Mouse (Mus musculus) erythroblast, embryonic 14.5 days (primary cell): ENCODE data around the gene Sorcs2. TPM values are rescaled to one million over a fixed set of nuclear protein-coding genes. Genes with fewer than 3 reads are reported as not detected.

Source experiments
- H3K27me3 ChIP-seq: 2 replicates; pipeline ENCODE4 v1.6.1; 2012; ENCODE audit warnings: inconsistent platforms; ENCODE audit not compliant: control insufficient read depth
- H3K36me3 ChIP-seq: 2 replicates; pipeline ENCODE4 v1.6.1; 2012; ENCODE audit warnings: mild to moderate bottlenecking, inconsistent platforms; ENCODE audit not compliant: control insufficient read depth
- H3K4me1 ChIP-seq: 2 replicates; pipeline ENCODE4 v1.6.1; 2012; ENCODE audit warnings: inconsistent platforms; ENCODE audit not compliant: control insufficient read depth
- H3K4me3 ChIP-seq: replicated peaks from 2 replicates; pipeline ENCODE3; 2012; ENCODE audit warnings: moderate library complexity, mild to moderate bottlenecking, inconsistent platforms
- H3K9me3 ChIP-seq: 2 replicates; pipeline ENCODE4 v1.6.1; 2012; ENCODE audit warnings: low read length, inconsistent platforms, mixed read lengths; ENCODE audit not compliant: control insufficient read depth
- GATA1 ChIP-seq: IDR thresholded peaks from 2 replicates; pipeline ENCODE4 v1.6.1; 2012; ENCODE audit warnings: low read length, inconsistent platforms, mixed read lengths
- TAL1 ChIP-seq: IDR thresholded peaks from 3 replicates; pipeline ENCODE4 v1.6.1; 2012; ENCODE audit warnings: low read length, inconsistent platforms, mixed read lengths
- polyA plus RNA-seq: library from polyadenylated mRNA; stranded (reverse); fragments of >175 nt; gene quantifications from 2 replicates; pipeline ENCODE4 v1.2.3, GENCODE M21; 2012

Sorcs2 gene
- polyA plus RNA-seq, 1 experiment = not detected

- TF ChIP-seq GATA1 (no peak), TAL1 (no peak)
- H3K36me3 ChIP-seq = no peaks in the 10 kb centered on the region
Observed at GRCm38 (mm10) chr5:35981341-35981740, 416.6 kb downstream of the Sorcs2 start.

GRCm38 (mm10) chr5:35980542-35980941 lies 417.4 kb downstream of the Sorcs2 start:
- H3K4me3 ChIP-seq = no peak overlapping the region
- TF ChIP-seq TAL1 = no peak
- no peak for TF ChIP-seq GATA1
- no peaks in the 10 kb centered on the region for H3K36me3 ChIP-seq
- H3K9me3 ChIP-seq = no peaks in the 10 kb centered on the region
- H3K4me1 ChIP-seq = no peaks in the 10 kb centered on the region
- no peaks in the 10 kb centered on the region for H3K27me3 ChIP-seq

More at GRCm38 (mm10) chr5:35981341-35981740, 416.6 kb downstream of the Sorcs2 start:
- Histone ChIP-seq H3K4me3 (no peak overlapping the region), H3K4me1 (no peaks in the 10 kb centered on the region), H3K27me3 (no peaks in the 10 kb centered on the region), H3K9me3 (no peaks in the 10 kb centered on the region)

- no peak overlapping the region for H3K4me3 ChIP-seq
- H3K36me3 ChIP-seq = no peaks in the 10 kb centered on the region
- no peaks in the 10 kb centered on the region for H3K27me3 ChIP-seq
- H3K9me3 ChIP-seq = no peaks in the 10 kb centered on the region
- no peaks in the 10 kb centered on the region for H3K4me1 ChIP-seq
- no peak for TF ChIP-seq GATA1
- no peak for TF ChIP-seq TAL1
Observed at GRCm38 (mm10) chr5:35975681-35976080, 422.3 kb downstream of the Sorcs2 start.

GRCm38 (mm10) chr5:35974265-35974664 lies 423.7 kb downstream of the Sorcs2 start:
- Histone ChIP-seq H3K4me1 (no peaks in the 10 kb centered on the region), H3K4me3 (no peak overlapping the region), H3K27me3 (no peaks in the 10 kb centered on the region), H3K9me3 (no peaks in the 10 kb centered on the region), H3K36me3 (no peaks in the 10 kb centered on the region)
- no peak for TF ChIP-seq TAL1
- no peak for TF ChIP-seq GATA1

- Histone ChIP-seq H3K9me3 (no peaks in the 10 kb centered on the region), H3K4me1 (no peaks in the 10 kb centered on the region), H3K36me3 (no peaks in the 10 kb centered on the region), H3K4me3 (no peak overlapping the region), H3K27me3 (no peaks in the 10 kb centered on the region)
- TF ChIP-seq TAL1 = no peak
- TF ChIP-seq GATA1 = no peak
Observed at GRCm38 (mm10) chr5:35973800-35974199, 424.1 kb downstream of the Sorcs2 start.

- Histone ChIP-seq H3K9me3 (no peaks in the 10 kb centered on the region), H3K4me3 (no peak overlapping the region), H3K4me1 (no peaks in the 10 kb centered on the region), H3K27me3 (no peaks in the 10 kb centered on the region), H3K36me3 (no peaks in the 10 kb centered on the region)
- TF ChIP-seq GATA1 (no peak), TAL1 (no peak)
Observed at GRCm38 (mm10) chr5:35972739-35973138, 425.2 kb downstream of the Sorcs2 start.

- TF ChIP-seq GATA1 (no peak), TAL1 (no peak)
- no peaks in the 10 kb centered on the region for H3K9me3 ChIP-seq
Observed at GRCm38 (mm10) chr5:35971841-35972578, 425.9 kb downstream of the Sorcs2 start.

GRCm38 (mm10) chr5:35970380-35971105 lies 427.4 kb downstream of the Sorcs2 start:
- Histone ChIP-seq H3K36me3 (no peaks in the 10 kb centered on the region), H3K4me3 (no peak overlapping the region), H3K4me1 (no peaks in the 10 kb centered on the region), H3K9me3 (no peaks in the 10 kb centered on the region), H3K27me3 (no peaks in the 10 kb centered on the region)
- no peak for TF ChIP-seq TAL1
- no peak for TF ChIP-seq GATA1

More at GRCm38 (mm10) chr5:35971841-35972578, 425.9 kb downstream of the Sorcs2 start:
- Histone ChIP-seq H3K4me3 (no peak overlapping the region), H3K27me3 (no peaks in the 10 kb centered on the region), H3K36me3 (no peaks in the 10 kb centered on the region), H3K4me1 (no peaks in the 10 kb centered on the region)

- Histone ChIP-seq H3K27me3 (no peaks in the 10 kb centered on the region), H3K36me3 (no peaks in the 10 kb centered on the region), H3K9me3 (no peaks in the 10 kb centered on the region), H3K4me1 (no peaks in the 10 kb centered on the region), H3K4me3 (no peak overlapping the region)
- TF ChIP-seq GATA1 = no peak
- no peak for TF ChIP-seq TAL1
Observed at GRCm38 (mm10) chr5:35969857-35970256, 428.1 kb downstream of the Sorcs2 start.

Other genes with a start within 250 kb of the Sorcs2 start
- not detected in 2 replicates for gene Psapl1, start 194.1 kb downstream of the Sorcs2 start, polyA plus RNA-seq
- 1.6 and 1.9 TPM in 2 replicates for gene Grpel1, start 66.9 kb upstream of the Sorcs2 start, polyA plus RNA-seq
- 1.0 and 1.1 TPM in 2 replicates for gene Tada2b, start 86.1 kb upstream of the Sorcs2 start, polyA plus RNA-seq
- 0.06 and 0.10 TPM in 2 replicates for gene Ccdc96, start 86.4 kb upstream of the Sorcs2 start, polyA plus RNA-seq
- gene Tbc1d14, start 195.1 kb upstream of the Sorcs2 start, polyA plus RNA-seq = 0.42 and 0.47 TPM in 2 replicates